Mouse (Mus musculus): Measurements from ENCODE around the gene Kif5c. TPM values are rescaled to one million over a fixed set of nuclear protein-coding genes. Genes with fewer than 3 reads are reported as not detected.

Kif5c gene
- polyA plus RNA-seq, 1 experiment from 2014 or later = 96.4 TPM

DNA sequence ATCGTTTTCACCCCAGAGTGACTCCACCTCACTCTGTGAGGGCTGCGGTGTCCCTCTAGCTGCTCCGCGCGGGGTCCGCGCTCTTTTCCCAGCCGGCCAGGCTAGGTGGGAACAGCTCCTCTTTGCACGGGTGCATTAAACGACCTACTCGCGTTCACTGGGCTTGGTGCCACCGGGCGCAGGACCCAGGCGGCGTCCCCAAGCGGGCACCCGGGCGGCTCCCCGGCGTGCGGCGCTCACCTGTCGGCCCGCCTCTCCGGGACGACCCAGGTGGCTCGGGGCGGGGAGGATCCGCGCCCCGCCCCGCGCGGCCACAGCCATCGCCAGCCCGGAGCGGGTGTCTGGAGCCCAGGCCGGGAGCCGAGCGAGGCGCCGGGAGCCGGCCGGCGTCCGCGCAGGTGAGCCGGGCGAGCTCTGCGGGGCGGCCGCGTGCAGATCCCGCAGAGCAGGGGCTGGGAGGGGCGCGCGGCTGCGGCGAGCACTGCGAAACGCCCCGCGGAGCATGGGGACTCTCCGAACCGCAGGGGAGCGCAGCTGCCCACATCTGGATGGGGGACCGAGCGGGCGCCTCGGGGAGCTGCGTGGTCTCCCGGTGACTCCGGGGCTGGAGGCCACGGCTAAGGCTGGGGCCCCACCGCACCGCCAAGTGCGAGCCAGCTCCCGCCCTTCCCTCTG, 168.4 kb downstream of the Kif5c start, which contains the start of gene Lypd6b:
Gene Lypd6b (plus strand): TSS at position 313 of the 675 bp plus-strand sequence.
- peak; percentile 91 for DNase-seq (ENCODE audit: low spot score, missing footprints)
- peaks cover 2% of the 10 kb centered on the region; the same call in 1 of the 2 replicates for H3K4me1 ChIP-seq (ENCODE audit: control insufficient read depth, insufficient read depth, low read length)
- under 1% methylated on average over 72 of the region's 79 CpGs for WGBS
- no peaks in the 10 kb centered on the region for H3K36me3 ChIP-seq (ENCODE audit: control insufficient read depth, insufficient read depth, low read length)
- peak within 1 kb of the TSS; percentile 64 for H3K9ac ChIP-seq (ENCODE audit: low read length)
- peaks cover 26% of the 10 kb centered on the region for H3K27me3 ChIP-seq (ENCODE audit: control insufficient read depth, insufficient read depth, low read length)
- ATAC-seq (ENCODE audit: low FRiP score) = peak; percentile 75
- peak within 1 kb of the TSS; percentile 100 for H3K4me2 ChIP-seq
- H3K4me3 ChIP-seq (ENCODE audit: low read depth, low read length) = peak within 1 kb of the TSS; percentile 61
- H3K9me3 ChIP-seq (ENCODE audit: control insufficient read depth, low read length) = no peaks in the 10 kb centered on the region
- no peak within 1 kb of the TSS for H3K27ac ChIP-seq (ENCODE audit: low read depth, low read length)

GRCm38 (mm10) chr2:49788051-49788418, 168.9 kb downstream of the Kif5c start:
- ATAC-seq (ENCODE audit: low FRiP score) (peak; percentile 54), DNase-seq (ENCODE audit: low spot score, missing footprints) (peak; percentile 94)
- Histone ChIP-seq H3K4me1 (ENCODE audit: control insufficient read depth, insufficient read depth, low read length) (peaks cover 2% of the 10 kb centered on the region; the same call in 1 of the 2 replicates), H3K9ac (ENCODE audit: low read length) (peak overlapping the region; percentile 64), H3K27me3 (ENCODE audit: control insufficient read depth, insufficient read depth, low read length) (peaks cover 26% of the 10 kb centered on the region), H3K27ac (ENCODE audit: low read depth, low read length) (no peak overlapping the region), H3K36me3 (ENCODE audit: control insufficient read depth, insufficient read depth, low read length) (no peaks in the 10 kb centered on the region), H3K4me2 (peak overlapping the region; percentile 100), H3K9me3 (ENCODE audit: control insufficient read depth, low read length) (no peaks in the 10 kb centered on the region), H3K4me3 (ENCODE audit: low read depth, low read length) (peak overlapping the region; percentile 61)
- WGBS = under 1% methylated on average over 14 of the region's 14 CpGs

DNA sequence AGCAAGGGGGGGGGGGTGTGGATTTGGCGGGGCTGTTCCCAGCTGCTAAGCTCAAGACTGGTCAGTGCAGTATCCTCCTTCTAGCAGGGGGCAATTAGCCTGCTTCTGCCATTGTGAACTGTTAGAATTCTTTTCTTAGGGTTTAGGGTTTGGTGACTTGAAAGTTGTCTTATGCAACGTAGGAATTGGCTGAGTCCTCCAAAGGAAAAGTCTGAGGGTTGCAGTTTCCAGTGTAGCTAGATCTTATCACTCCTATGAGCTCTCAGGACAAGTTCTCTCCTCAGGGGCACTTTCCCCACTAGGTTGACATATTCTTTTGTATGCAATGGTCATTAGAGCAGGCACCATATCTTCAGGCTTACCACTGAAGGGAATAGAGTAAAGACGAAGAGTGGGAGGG, 169.5 kb downstream of the Kif5c start:
- H3K9me3 ChIP-seq (ENCODE audit: control insufficient read depth, low read length) = no peaks in the 10 kb centered on the region
- no peak overlapping the region for H3K4me2 ChIP-seq
- no peaks in the 10 kb centered on the region for H3K36me3 ChIP-seq (ENCODE audit: control insufficient read depth, insufficient read depth, low read length)
- no peak overlapping the region for H3K9ac ChIP-seq (ENCODE audit: low read length)
- DNase-seq (ENCODE audit: low spot score, missing footprints) = no peak
- H3K4me3 ChIP-seq (ENCODE audit: low read depth, low read length) = no peak overlapping the region
- ATAC-seq (ENCODE audit: low FRiP score) = no peak
- H3K27ac ChIP-seq (ENCODE audit: low read depth, low read length) = no peak overlapping the region
- 20% methylated on average over 3 of the region's 3 CpGs for WGBS
- peaks cover 2% of the 10 kb centered on the region; the same call in 1 of the 2 replicates for H3K4me1 ChIP-seq (ENCODE audit: control insufficient read depth, insufficient read depth, low read length)
- H3K27me3 ChIP-seq (ENCODE audit: control insufficient read depth, insufficient read depth, low read length) = peaks cover 26% of the 10 kb centered on the region

DNA sequence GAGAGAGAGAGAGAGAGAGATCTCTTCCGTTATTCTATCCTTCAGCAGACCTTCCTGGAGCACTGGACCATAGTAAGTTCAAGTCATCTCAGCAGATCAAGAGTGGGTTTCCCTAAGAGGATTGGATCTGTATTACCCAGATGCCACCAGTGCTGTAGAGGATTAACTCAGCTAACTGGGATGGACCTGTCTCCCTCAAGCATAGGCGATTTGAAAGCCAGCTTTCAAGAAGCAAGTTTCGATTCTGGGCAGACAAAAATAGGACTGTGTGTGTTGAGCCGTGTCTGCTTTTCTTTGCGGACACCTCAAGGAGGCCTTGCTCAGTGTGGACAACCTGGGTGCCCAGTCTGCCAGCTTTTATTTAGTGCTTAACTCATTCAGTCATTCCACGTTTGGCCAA, 170.0 kb downstream of the Kif5c start:
- H3K36me3 ChIP-seq (ENCODE audit: control insufficient read depth, insufficient read depth, low read length) = no peaks in the 10 kb centered on the region
- DNase-seq (ENCODE audit: low spot score, missing footprints) = no peak
- peaks cover 2% of the 10 kb centered on the region; the same call in 1 of the 2 replicates for H3K4me1 ChIP-seq (ENCODE audit: control insufficient read depth, insufficient read depth, low read length)

DNA sequence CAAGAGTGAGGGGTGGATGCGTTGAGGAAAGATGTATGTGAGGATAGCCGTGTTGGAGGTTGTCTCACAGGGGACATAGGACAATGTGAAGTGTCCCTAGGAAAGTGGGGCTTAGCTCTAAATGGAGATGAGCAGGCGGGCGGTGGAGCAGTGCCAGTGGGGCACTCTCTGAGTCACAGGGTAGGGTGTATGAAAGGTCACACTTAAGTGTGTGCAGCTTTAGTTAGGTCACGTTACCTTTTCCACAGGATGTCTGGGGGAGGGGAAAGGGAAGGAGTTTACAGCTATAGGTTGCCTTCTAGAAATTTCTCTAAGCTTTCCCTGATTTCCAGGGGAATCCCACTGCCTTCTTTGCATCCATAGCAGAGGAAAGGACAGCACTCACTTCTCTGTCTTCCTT, 170.4 kb downstream of the Kif5c start:
- peaks cover 2% of the 10 kb centered on the region; the same call in 1 of the 2 replicates for H3K4me1 ChIP-seq (ENCODE audit: control insufficient read depth, insufficient read depth, low read length)
- no peak overlapping the region for H3K27ac ChIP-seq (ENCODE audit: low read depth, low read length)
- H3K4me3 ChIP-seq (ENCODE audit: low read depth, low read length) = no peak overlapping the region
- ATAC-seq (ENCODE audit: low FRiP score) (no peak), DNase-seq (ENCODE audit: low spot score, missing footprints) (no peak)
- H3K4me2 ChIP-seq = no peak overlapping the region
- 92% methylated on average over 5 of the region's 5 CpGs for WGBS
- H3K27me3 ChIP-seq (ENCODE audit: control insufficient read depth, insufficient read depth, low read length) = peaks cover 26% of the 10 kb centered on the region
- H3K9me3 ChIP-seq (ENCODE audit: control insufficient read depth, low read length) = no peaks in the 10 kb centered on the region
- no peaks in the 10 kb centered on the region for H3K36me3 ChIP-seq (ENCODE audit: control insufficient read depth, insufficient read depth, low read length)
- H3K9ac ChIP-seq (ENCODE audit: low read length) = no peak overlapping the region

More for the DNA sequence above, 170.0 kb downstream of the Kif5c start:
- Histone ChIP-seq H3K9me3 (ENCODE audit: control insufficient read depth, low read length) (no peaks in the 10 kb centered on the region), H3K4me2 (no peak overlapping the region), H3K4me3 (ENCODE audit: low read depth, low read length) (no peak overlapping the region), H3K27ac (ENCODE audit: low read depth, low read length) (no peak overlapping the region), H3K27me3 (ENCODE audit: control insufficient read depth, insufficient read depth, low read length) (peaks cover 26% of the 10 kb centered on the region), H3K9ac (ENCODE audit: low read length) (no peak overlapping the region)
- 72% methylated on average over 6 of the region's 6 CpGs for WGBS
- no peak for ATAC-seq (ENCODE audit: low FRiP score)

- 63% methylated on average over 14 of the region's 14 CpGs for WGBS
- H3K4me1 ChIP-seq (ENCODE audit: control insufficient read depth, insufficient read depth, low read length) = no peaks in the 10 kb centered on the region
- H3K27ac ChIP-seq (ENCODE audit: low read depth, low read length) = no peak overlapping the region
- ATAC-seq (ENCODE audit: low FRiP score) = no peak
- H3K27me3 ChIP-seq (ENCODE audit: control insufficient read depth, insufficient read depth, low read length) = no peaks in the 10 kb centered on the region
- no peak overlapping the region for H3K4me2 ChIP-seq
- no peaks in the 10 kb centered on the region for H3K36me3 ChIP-seq (ENCODE audit: control insufficient read depth, insufficient read depth, low read length)
- DNase-seq (ENCODE audit: low spot score, missing footprints) = no peak
- no peaks in the 10 kb centered on the region for H3K9me3 ChIP-seq (ENCODE audit: control insufficient read depth, low read length)
- no peak overlapping the region for H3K9ac ChIP-seq (ENCODE audit: low read length)
- no peak overlapping the region for H3K4me3 ChIP-seq (ENCODE audit: low read depth, low read length)
These were observed 178.5 kb downstream of the Kif5c start for GRCm38 (mm10) chr2:49797444-49798143.

GRCm38 (mm10) chr2:49804448-49804847, 185.3 kb downstream of the Kif5c start:
- Histone ChIP-seq H3K27ac (ENCODE audit: low read depth, low read length) (no peak overlapping the region), H3K9ac (ENCODE audit: low read length) (no peak overlapping the region), H3K27me3 (ENCODE audit: control insufficient read depth, insufficient read depth, low read length) (no peaks in the 10 kb centered on the region), H3K4me2 (no peak overlapping the region), H3K4me3 (ENCODE audit: low read depth, low read length) (no peak overlapping the region), H3K9me3 (ENCODE audit: control insufficient read depth, low read length) (no peaks in the 10 kb centered on the region), H3K4me1 (ENCODE audit: control insufficient read depth, insufficient read depth, low read length) (no peaks in the 10 kb centered on the region), H3K36me3 (ENCODE audit: control insufficient read depth, insufficient read depth, low read length) (no peaks in the 10 kb centered on the region)
- 86% methylated on average over 8 of the region's 8 CpGs for WGBS
- DNase-seq (ENCODE audit: low spot score, missing footprints) (peak; percentile 1), ATAC-seq (ENCODE audit: low FRiP score) (no peak)

DNA sequence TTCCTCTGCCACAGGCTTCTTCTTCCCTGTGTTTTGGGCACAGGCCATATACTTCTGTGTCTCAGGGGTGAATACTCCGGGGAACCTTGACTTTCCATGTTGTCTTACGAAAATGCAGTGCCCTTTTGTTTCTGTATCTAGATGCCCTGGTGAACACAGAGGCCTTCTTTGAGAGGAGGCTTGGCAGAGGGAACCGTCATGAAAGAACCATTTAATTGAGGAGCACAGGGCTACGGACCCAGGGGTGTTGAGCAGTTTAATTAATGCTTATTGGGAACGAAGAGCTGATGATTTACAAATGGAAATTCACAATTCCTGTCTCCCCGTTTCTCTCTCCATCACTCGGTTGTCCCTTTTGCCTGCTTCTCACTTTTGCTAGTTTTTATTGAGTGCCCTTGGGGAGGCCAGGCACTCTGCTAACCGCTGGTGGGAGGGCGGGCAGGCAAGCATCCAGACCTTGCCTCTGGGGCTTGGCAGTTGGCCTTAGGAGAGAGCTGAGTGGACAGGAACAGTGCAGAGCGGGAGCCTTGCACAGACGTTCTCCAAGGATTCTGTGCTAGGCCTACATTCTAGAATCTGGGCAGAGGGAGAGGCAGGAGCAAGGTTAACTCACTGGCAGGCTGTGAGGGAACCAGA, 186.8 kb downstream of the Kif5c start:
- H3K4me2 ChIP-seq = no peak overlapping the region
- no peak overlapping the region for H3K27ac ChIP-seq (ENCODE audit: low read depth, low read length)
- H3K9ac ChIP-seq (ENCODE audit: low read length) = no peak overlapping the region
- H3K9me3 ChIP-seq (ENCODE audit: control insufficient read depth, low read length) = no peaks in the 10 kb centered on the region
- 89% methylated on average over 11 of the region's 11 CpGs for WGBS
- H3K4me3 ChIP-seq (ENCODE audit: low read depth, low read length) = no peak overlapping the region
- H3K4me1 ChIP-seq (ENCODE audit: control insufficient read depth, insufficient read depth, low read length) = no peaks in the 10 kb centered on the region
- ATAC-seq (ENCODE audit: low FRiP score) (no peak), DNase-seq (ENCODE audit: low spot score, missing footprints) (peak; percentile 56)
- no peaks in the 10 kb centered on the region for H3K27me3 ChIP-seq (ENCODE audit: control insufficient read depth, insufficient read depth, low read length)
- H3K36me3 ChIP-seq (ENCODE audit: control insufficient read depth, insufficient read depth, low read length) = no peaks in the 10 kb centered on the region

GRCm38 (mm10) chr2:49809496-49809895, 190.4 kb downstream of the Kif5c start:
- ATAC-seq (ENCODE audit: low FRiP score) = no peak
- no peak overlapping the region for H3K4me2 ChIP-seq
- H3K9me3 ChIP-seq (ENCODE audit: control insufficient read depth, low read length) = no peaks in the 10 kb centered on the region
- H3K27ac ChIP-seq (ENCODE audit: low read depth, low read length) = no peak overlapping the region
- no peak for DNase-seq (ENCODE audit: low spot score, missing footprints)
- 90% methylated on average over 6 of the region's 6 CpGs for WGBS
- no peak overlapping the region for H3K9ac ChIP-seq (ENCODE audit: low read length)
- no peaks in the 10 kb centered on the region for H3K36me3 ChIP-seq (ENCODE audit: control insufficient read depth, insufficient read depth, low read length)
- H3K4me3 ChIP-seq (ENCODE audit: low read depth, low read length) = no peak overlapping the region
- H3K27me3 ChIP-seq (ENCODE audit: control insufficient read depth, insufficient read depth, low read length) = no peaks in the 10 kb centered on the region
- no peaks in the 10 kb centered on the region for H3K4me1 ChIP-seq (ENCODE audit: control insufficient read depth, insufficient read depth, low read length)
